Mouse (Mus musculus) liver, postnatal 0 days (tissue): ENCODE measurements around the gene Sulf2. TPM values are rescaled to one million over a fixed set of nuclear protein-coding genes. Genes with fewer than 3 reads are reported as not detected.

Experiments used
- ATAC-seq: fragments of 200-750 bp; cut with Nextera tagmentation; 2 replicates; pipeline ENCODE4 v1.8.0; 2017; ENCODE audit warnings: mild to moderate bottlenecking, moderate library complexity
- DNase-seq: peaks from one replicate; pipeline ENCODE4 v3.0.0-alpha.2; 2016
- H3K27ac ChIP-seq: fragments of 300-500 bp; sonication (generic); 2 replicates; pipeline ENCODE4 v1.5.1; 2014; ENCODE audit warnings: antibody characterized with exemption, moderate library complexity, mild to moderate bottlenecking, low read depth
- H3K27me3 ChIP-seq: fragments of 300-500 bp; sonication (generic); 2 replicates; pipeline ENCODE4 v1.6.1; 2014; ENCODE audit warnings: low read length, control low read depth, mixed read lengths; ENCODE audit not compliant: insufficient read depth
- H3K36me3 ChIP-seq: fragments of 300-500 bp; sonication (generic); replicated peaks from 2 replicates; pipeline ENCODE4 v1.6.1; 2014; ENCODE audit warnings: mild to moderate bottlenecking, control low read depth, low read length, moderate library complexity, mixed read lengths; ENCODE audit not compliant: insufficient read depth
- H3K4me1 ChIP-seq: fragments of 300-500 bp; sonication (generic); 2 replicates; pipeline ENCODE4 v1.6.1; 2014; ENCODE audit warnings: antibody characterized with exemption, mild to moderate bottlenecking, control low read depth; ENCODE audit not compliant: insufficient read depth
- H3K4me2 ChIP-seq: fragments of 300-500 bp; sonication (generic); 2 replicates; pipeline ENCODE4 v1.6.1; 2014; ENCODE audit warnings: low read depth, mild to moderate bottlenecking, low read length, moderate library complexity, mixed read lengths
- H3K4me3 ChIP-seq: fragments of 300-500 bp; sonication (generic); 2 replicates; pipeline ENCODE4 v1.5.1; 2014; ENCODE audit warnings: low read depth, low read length
- H3K9ac ChIP-seq: fragments of 300-500 bp; sonication (generic); replicated peaks from 2 replicates; pipeline ENCODE4 v1.6.1; 2014; ENCODE audit warnings: mild to moderate bottlenecking, moderate library complexity
- H3K9me3 ChIP-seq: fragments of 300-500 bp; sonication (generic); 2 replicates; pipeline ENCODE4 v1.6.1; 2016; ENCODE audit warnings: mild to moderate bottlenecking, control low read depth, low read length, mixed read lengths
- CTCF ChIP-seq: sonication (generic); IDR thresholded peaks from 2 replicates; pipeline ENCODE4 v1.5.1; 2016; ENCODE audit warnings: antibody characterized with exemption, low read depth
- EP300 ChIP-seq: IDR thresholded peaks from 2 replicates; pipeline ENCODE4 v1.6.1; 2016; ENCODE audit warnings: antibody characterized with exemption, low read depth, mild to moderate bottlenecking
- WGBS: fragments of 180-500 bp; shearing (Covaris S2); extraction: QIAGEN DNeasy Blood & Tissue Kit; methylation state at CpG from one replicate; pipeline ENCODE4 v1.1.7; 2014; ENCODE audit not compliant: insufficient replicate concordance; 5-methylcytosine and 5-hydroxymethylcytosine counted together
- polyA plus RNA-seq: library from polyadenylated mRNA; unstranded; fragments of >200 nt; fragmentation: Nextera tagmentation; extraction: Ambion mirVana; gene quantifications from 2 replicates; pipeline ENCODE4 v1.2.1, GENCODE M21; 2015

The Sulf2 gene
- polyA plus RNA-seq, 1 experiment from 2014 or later, result 1.8 TPM

DNA sequence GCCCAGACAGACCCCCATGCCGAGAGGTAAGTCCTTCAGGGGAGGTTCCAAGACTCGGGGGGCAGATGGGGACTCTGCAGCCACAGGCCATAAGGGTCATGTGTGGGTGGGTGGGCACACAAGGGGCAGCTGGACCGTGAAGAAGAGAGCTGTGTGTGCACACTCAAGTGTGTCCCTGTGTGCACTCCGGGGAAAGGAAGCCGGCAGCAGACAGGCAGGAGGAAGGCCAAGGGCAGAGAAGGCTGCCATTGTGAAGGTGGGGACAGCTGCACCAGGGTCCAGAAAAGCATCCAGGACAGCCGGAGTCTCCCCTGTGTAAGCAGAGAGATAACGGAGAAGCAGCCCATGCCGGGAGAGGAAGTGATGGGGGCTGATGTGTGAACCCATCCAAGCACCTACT is 44.7 kb downstream of the Sulf2 start:
- no peaks in the 10 kb centered on the region for H3K27me3 ChIP-seq
- ATAC-seq (no peak), DNase-seq (no peak)
- no peak overlapping the region for H3K9ac ChIP-seq
- 69% methylated on average over 8 of the region's 8 CpGs for WGBS
- H3K9me3 ChIP-seq, result no peaks in the 10 kb centered on the region
- no peak overlapping the region for H3K4me3 ChIP-seq
- no peak overlapping the region for H3K4me2 ChIP-seq
- H3K27ac ChIP-seq, result no peak overlapping the region
- TF ChIP-seq EP300, result no peak
- TF ChIP-seq CTCF, result no peak
- H3K4me1 ChIP-seq, result no peaks in the 10 kb centered on the region
- no peaks in the 10 kb centered on the region for H3K36me3 ChIP-seq

DNA sequence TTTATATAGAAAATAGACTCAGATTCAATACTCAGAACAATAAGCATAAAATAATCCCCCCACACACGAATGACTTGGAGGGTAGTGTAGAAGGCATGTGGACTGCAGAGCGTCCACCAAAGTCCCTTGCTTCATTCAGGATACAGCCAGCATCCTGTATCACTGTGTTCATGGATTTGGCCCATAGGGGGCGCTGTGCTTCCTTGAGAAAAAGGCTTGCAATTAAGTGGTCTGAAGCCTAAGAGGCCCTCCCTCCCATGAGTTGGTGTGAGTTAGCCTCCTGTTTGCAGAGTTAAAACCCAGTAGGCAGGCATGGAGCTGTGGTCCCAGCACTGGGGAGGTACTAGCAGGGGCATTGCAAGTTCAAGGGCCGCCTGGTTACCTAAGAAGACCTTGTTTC is 47.1 kb downstream of the Sulf2 start:
- H3K36me3 ChIP-seq, result no peaks in the 10 kb centered on the region
- H3K4me2 ChIP-seq, result no peak overlapping the region
- no peak overlapping the region for H3K9ac ChIP-seq
- H3K4me3 ChIP-seq, result no peak overlapping the region
- H3K9me3 ChIP-seq, result no peaks in the 10 kb centered on the region
- H3K27me3 ChIP-seq, result no peaks in the 10 kb centered on the region
- peak; percentile 84 for DNase-seq
- no peak for ATAC-seq
- TF ChIP-seq CTCF, result peak; percentile 88
- TF ChIP-seq EP300, result no peak
- H3K4me1 ChIP-seq, result no peaks in the 10 kb centered on the region
- 29% methylated on average over 4 of the region's 4 CpGs for WGBS
- H3K27ac ChIP-seq, result no peak overlapping the region

GRCm38 (mm10) chr2:166107911-166108310 is 47.6 kb downstream of the Sulf2 start:
- no peaks in the 10 kb centered on the region for H3K4me1 ChIP-seq
- H3K9me3 ChIP-seq, result no peaks in the 10 kb centered on the region
- TF ChIP-seq EP300 (no peak), CTCF (no peak)
- H3K4me2 ChIP-seq, result no peak overlapping the region
- no peak overlapping the region for H3K4me3 ChIP-seq
- H3K27ac ChIP-seq, result no peak overlapping the region
- WGBS, result 72% methylated on average over 5 of the region's 5 CpGs
- DNase-seq (no peak), ATAC-seq (no peak)
- H3K9ac ChIP-seq, result no peak overlapping the region
- H3K27me3 ChIP-seq, result no peaks in the 10 kb centered on the region
- H3K36me3 ChIP-seq, result no peaks in the 10 kb centered on the region

- 80% methylated on average over 2 of the region's 2 CpGs for WGBS
- DNase-seq, result no peak
- H3K27me3 ChIP-seq, result no peaks in the 10 kb centered on the region
- H3K9me3 ChIP-seq, result no peaks in the 10 kb centered on the region
- H3K4me2 ChIP-seq, result no peak overlapping the region
- no peaks in the 10 kb centered on the region for H3K4me1 ChIP-seq
- H3K27ac ChIP-seq, result no peak overlapping the region
- no peak for ATAC-seq
- no peak overlapping the region for H3K9ac ChIP-seq
- TF ChIP-seq CTCF (no peak), EP300 (no peak)
- H3K36me3 ChIP-seq, result no peaks in the 10 kb centered on the region
- no peak overlapping the region for H3K4me3 ChIP-seq
These were observed 48.8 kb downstream of the Sulf2 start for GRCm38 (mm10) chr2:166106631-166107030.

- Histone ChIP-seq H3K9me3 (no peaks in the 10 kb centered on the region), H3K27me3 (no peaks in the 10 kb centered on the region), H3K36me3 (no peaks in the 10 kb centered on the region), H3K4me1 (no peaks in the 10 kb centered on the region; the same call in 1 of the 2 replicates), H3K4me3 (no peak overlapping the region), H3K9ac (no peak overlapping the region), H3K4me2 (no peak overlapping the region), H3K27ac (no peak overlapping the region)
- no peak for DNase-seq
- TF ChIP-seq EP300 (no peak), CTCF (no peak)
- 81% methylated on average over 9 of the region's 9 CpGs for WGBS
- ATAC-seq, result no peak
These were observed 49.6 kb downstream of the Sulf2 start for GRCm38 (mm10) chr2:166105911-166106310.

DNA sequence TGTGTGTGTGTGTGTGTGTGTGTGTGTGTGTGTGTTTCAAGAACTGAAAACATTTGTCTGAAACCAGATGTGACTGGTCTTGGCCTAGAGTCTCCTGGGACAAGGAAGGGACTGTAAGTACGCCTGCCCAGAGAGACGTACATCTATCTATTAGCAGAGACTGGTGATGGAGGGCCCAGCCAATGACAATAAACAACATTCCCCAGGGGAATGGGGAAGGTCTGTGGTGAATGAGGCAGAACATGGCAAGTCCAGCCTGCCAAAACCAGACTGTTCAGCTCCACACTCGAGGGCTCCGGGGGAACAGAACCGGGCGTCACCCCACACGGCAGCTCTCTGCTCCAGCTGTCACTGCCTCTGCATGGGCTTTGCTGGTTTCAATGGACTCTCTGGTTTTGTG is 52.6 kb downstream of the Sulf2 start:
- Histone ChIP-seq H3K36me3 (no peaks in the 10 kb centered on the region), H3K27ac (no peak overlapping the region), H3K4me3 (no peak overlapping the region), H3K4me2 (no peak overlapping the region), H3K9ac (no peak overlapping the region), H3K4me1 (no peaks in the 10 kb centered on the region; the same call in 1 of the 2 replicates), H3K27me3 (no peaks in the 10 kb centered on the region), H3K9me3 (no peaks in the 10 kb centered on the region)
- TF ChIP-seq EP300, result no peak
- TF ChIP-seq CTCF, result no peak
- no peak for ATAC-seq
- no peak for DNase-seq
- WGBS, result 63% methylated on average over 7 of the region's 7 CpGs
